Mouse (Mus musculus): ENCODE data around the gene D630039A03Rik. TPM values are rescaled to one million over a fixed set of nuclear protein-coding genes. Genes with fewer than 3 reads are reported as not detected.

D630039A03Rik gene
- total and polyA plus RNA-seq, 2 experiments from 2014 or later: 0.52 to 0.54 TPM

GRCm38 (mm10) chr4:57956029-57956960 is 40.2 kb upstream of the D630039A03Rik start, which contains the start of gene Txn1:
Txn1 (minus strand) TSS chr4:57956411.
- Histone ChIP-seq H3K27ac (peak within 1 kb of the TSS; percentile 91), H3K4me1 (ENCODE audit: insufficient read depth, low read length) (0 out of 2 replicates have a peak, but pooled peaks cover 5% of the 10 kb centered on the region), H3K9me3 (ENCODE audit: low read length) (no peaks in the 10 kb centered on the region), H3K4me3 (ENCODE audit: low read length) (peak within 1 kb of the TSS; percentile 92), H3K36me3 (ENCODE audit: insufficient read depth, low read length) (peaks cover 4% of the 10 kb centered on the region; the same call in 1 of the 2 replicates), H3K4me2 (ENCODE audit: low read depth, low read length) (peak within 1 kb of the TSS; percentile 63), H3K9ac (replicated peaks; ENCODE audit: low read length) (peak within 1 kb of the TSS; percentile 89), H3K27me3 (ENCODE audit: insufficient read depth, low read length) (no peaks in the 10 kb centered on the region)
- DNase-seq (ENCODE audit: low spot score): peak; percentile 98
- ATAC-seq: peak; percentile 98
- TF ChIP-seq CTCF (IDR thresholded peaks at IDR 0.05; ENCODE audit: low read depth): no peak
- WGBS: under 1% methylated on average over 67 of the region's 71 CpGs

GRCm38 (mm10) chr4:57955544-57955958 is 39.5 kb upstream of the D630039A03Rik start:
- H3K36me3 ChIP-seq (ENCODE audit: insufficient read depth, low read length): peaks cover 12% of the 10 kb centered on the region
- H3K4me2 ChIP-seq (ENCODE audit: low read depth, low read length): peak overlapping the region; percentile 63
- peak; percentile 43 for ATAC-seq
- TF ChIP-seq CTCF (IDR thresholded peaks at IDR 0.05; ENCODE audit: low read depth): peak; percentile 19; the same call in 1 of the 2 replicates
- H3K27ac ChIP-seq: peak overlapping the region; percentile 91
- 0 out of 2 replicates have a peak, but pooled peaks cover 5% of the 10 kb centered on the region for H3K4me1 ChIP-seq (ENCODE audit: insufficient read depth, low read length)
- DNase-seq (ENCODE audit: low spot score): peak; percentile 65
- no peaks in the 10 kb centered on the region for H3K9me3 ChIP-seq (ENCODE audit: low read length)
- peak overlapping the region; percentile 89 for H3K9ac ChIP-seq (replicated peaks; ENCODE audit: low read length)
- no peaks in the 10 kb centered on the region for H3K27me3 ChIP-seq (ENCODE audit: insufficient read depth, low read length)
- WGBS: 0% methylated on average over 25 of the region's 25 CpGs
- H3K4me3 ChIP-seq (ENCODE audit: low read length): peak overlapping the region; percentile 92

- no peak for ATAC-seq
- no peak for DNase-seq (ENCODE audit: low spot score)
- H3K9ac ChIP-seq (replicated peaks; ENCODE audit: low read length): peak overlapping the region; percentile 89
- peak overlapping the region; percentile 91; the same call in 1 of the 2 replicates for H3K27ac ChIP-seq
- H3K36me3 ChIP-seq (ENCODE audit: insufficient read depth, low read length): peaks cover 17% of the 10 kb centered on the region
- H3K4me3 ChIP-seq (ENCODE audit: low read length): peak overlapping the region; percentile 92
- TF ChIP-seq CTCF (IDR thresholded peaks at IDR 0.05; ENCODE audit: low read depth): no peak
- 0 out of 2 replicates have a peak, but pooled peaks cover 5% of the 10 kb centered on the region for H3K4me1 ChIP-seq (ENCODE audit: insufficient read depth, low read length)
- no peaks in the 10 kb centered on the region for H3K9me3 ChIP-seq (ENCODE audit: low read length)
- H3K4me2 ChIP-seq (ENCODE audit: low read depth, low read length): peak overlapping the region; percentile 63
- no peaks in the 10 kb centered on the region for H3K27me3 ChIP-seq (ENCODE audit: insufficient read depth, low read length)
- 70% methylated on average over 8 of the region's 8 CpGs for WGBS
Observed at GRCm38 (mm10) chr4:57954991-57955390, 38.9 kb upstream of the D630039A03Rik start.

GRCm38 (mm10) chr4:57954580-57954979 is 38.5 kb upstream of the D630039A03Rik start:
- 72% methylated on average over 6 of the region's 6 CpGs for WGBS
- H3K4me2 ChIP-seq (ENCODE audit: low read depth, low read length): peak overlapping the region; percentile 63
- H3K4me1 ChIP-seq (ENCODE audit: insufficient read depth, low read length): 0 out of 2 replicates have a peak, but pooled peaks cover 5% of the 10 kb centered on the region
- H3K9me3 ChIP-seq (ENCODE audit: low read length): no peaks in the 10 kb centered on the region
- H3K4me3 ChIP-seq (ENCODE audit: low read length): peak overlapping the region; percentile 92
- no peaks in the 10 kb centered on the region for H3K27me3 ChIP-seq (ENCODE audit: insufficient read depth, low read length)
- no peak overlapping the region for H3K27ac ChIP-seq
- no peak for TF ChIP-seq CTCF (IDR thresholded peaks at IDR 0.05; ENCODE audit: low read depth)
- ATAC-seq (no peak), DNase-seq (ENCODE audit: low spot score) (no peak)
- peaks cover 21% of the 10 kb centered on the region for H3K36me3 ChIP-seq (ENCODE audit: insufficient read depth, low read length)
- no peak overlapping the region for H3K9ac ChIP-seq (replicated peaks; ENCODE audit: low read length)

- no peak for TF ChIP-seq CTCF (IDR thresholded peaks at IDR 0.05; ENCODE audit: low read depth)
- no peak overlapping the region for H3K4me3 ChIP-seq (ENCODE audit: low read length)
- no peak overlapping the region for H3K4me2 ChIP-seq (ENCODE audit: low read depth, low read length)
- H3K4me1 ChIP-seq (ENCODE audit: insufficient read depth, low read length): 0 out of 2 replicates have a peak, but pooled peaks cover 5% of the 10 kb centered on the region
- H3K36me3 ChIP-seq (ENCODE audit: insufficient read depth, low read length): peaks cover 23% of the 10 kb centered on the region
- H3K9me3 ChIP-seq (ENCODE audit: low read length): no peaks in the 10 kb centered on the region
- H3K9ac ChIP-seq (replicated peaks; ENCODE audit: low read length): no peak overlapping the region
- DNase-seq (ENCODE audit: low spot score) (no peak), ATAC-seq (no peak)
- 91% methylated on average over 7 of the region's 7 CpGs for WGBS
- H3K27me3 ChIP-seq (ENCODE audit: insufficient read depth, low read length): no peaks in the 10 kb centered on the region
- H3K27ac ChIP-seq: no peak overlapping the region
Observed at GRCm38 (mm10) chr4:57953796-57954195, 37.7 kb upstream of the D630039A03Rik start.

- Histone ChIP-seq H3K4me2 (ENCODE audit: low read depth, low read length) (no peak overlapping the region), H3K9ac (replicated peaks; ENCODE audit: low read length) (no peak overlapping the region), H3K27ac (no peak overlapping the region), H3K9me3 (ENCODE audit: low read length) (no peaks in the 10 kb centered on the region), H3K27me3 (ENCODE audit: insufficient read depth, low read length) (no peaks in the 10 kb centered on the region), H3K4me1 (ENCODE audit: insufficient read depth, low read length) (0 out of 2 replicates have a peak, but pooled peaks cover 5% of the 10 kb centered on the region), H3K36me3 (ENCODE audit: insufficient read depth, low read length) (peaks cover 32% of the 10 kb centered on the region), H3K4me3 (ENCODE audit: low read length) (no peak overlapping the region)
- TF ChIP-seq CTCF (IDR thresholded peaks at IDR 0.05; ENCODE audit: low read depth): no peak
- ATAC-seq (no peak), DNase-seq (ENCODE audit: low spot score) (no peak)
- WGBS: 68% methylated on average over 1 of the region's 1 CpGs
Observed at GRCm38 (mm10) chr4:57952891-57953290, 36.8 kb upstream of the D630039A03Rik start.

Data from hindbrain, postnatal 0 days (tissue).